Mouse (Mus musculus) heart, postnatal 0 days (tissue): ENCODE data around the gene Pamr1.

Experiments used
- CTCF ChIP-seq: IDR thresholded peaks from 2 replicates; pipeline ENCODE4 v1.5.1; 2016; ENCODE audit warnings: antibody characterized with exemption, control low read depth, low read depth
- EP300 ChIP-seq: IDR thresholded peaks from 2 replicates; pipeline ENCODE4 v1.6.1; 2016; ENCODE audit warnings: antibody characterized with exemption, low read depth

DNA sequence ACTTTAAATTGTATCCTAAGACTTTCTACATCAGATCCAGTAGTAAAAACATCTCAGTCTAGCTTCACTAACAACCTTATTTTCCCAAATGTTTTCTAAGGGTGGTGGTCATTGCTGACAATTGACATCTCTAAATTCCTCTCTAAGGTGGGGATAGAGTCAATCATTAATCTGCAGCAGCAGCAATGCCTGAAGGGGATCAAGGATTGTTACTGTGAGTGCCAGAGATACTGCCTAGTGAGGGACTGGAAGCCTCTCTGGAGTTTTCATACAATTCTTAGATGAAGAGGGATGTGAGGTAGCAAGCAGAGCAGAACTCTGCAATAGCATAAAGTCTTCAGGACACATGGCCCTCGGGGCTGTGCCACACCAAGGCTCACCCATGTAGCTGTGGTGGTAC, 14.0 kb downstream of the Pamr1 start:
- TF ChIP-seq CTCF = no peak
- TF ChIP-seq EP300 = no peak
